Mouse (Mus musculus): ENCODE measurements around the gene Ms4a3. TPM values are rescaled to one million over a fixed set of nuclear protein-coding genes. Genes with fewer than 3 reads are reported as not detected.

Ms4a3 gene
- total RNA-seq, 2 experiments from 2014 or later, result not detected

DNA sequence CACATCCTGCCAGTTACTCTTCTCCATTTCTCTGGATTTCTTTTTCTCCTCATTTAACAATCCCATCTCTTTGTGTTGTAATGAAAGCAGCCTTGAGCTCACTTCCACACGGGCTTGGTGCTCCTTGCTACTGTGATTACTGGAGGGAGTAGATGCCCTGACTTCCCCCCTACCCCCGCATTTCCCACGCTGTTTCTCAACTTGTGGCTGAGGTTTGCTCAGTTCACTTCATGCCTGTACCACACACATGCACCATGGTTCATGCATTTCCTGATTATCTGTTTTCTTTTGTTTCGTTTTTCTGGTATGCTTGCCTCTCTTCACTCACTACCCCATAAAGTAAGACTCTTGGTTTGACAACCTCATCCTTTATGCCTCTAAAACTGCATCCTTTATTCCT, 51.4 kb downstream of the Ms4a3 start:
- DNase-seq, result no peak

Other genes starting within 250 kb of the Ms4a3 start
- gene Ms4a4c, start 236.1 kb downstream of the Ms4a3 start, total RNA-seq (2021), result not detected
- gene Ms4a4b, start 197.3 kb downstream of the Ms4a3 start, total RNA-seq (2021), result 1 to 10 TPM in 1 of 2 experiments, under 1 TPM in 1; 0.95 to 1.0 TPM
- gene Ms4a6c, start 171.5 kb downstream of the Ms4a3 start, total RNA-seq (2021), result 1 to 10 TPM; 3.5 to 3.8 TPM
- not detected for gene Gm8369, start 154.9 kb downstream of the Ms4a3 start, total RNA-seq (2021)
- gene Ms4a6b, start 124.3 kb downstream of the Ms4a3 start, total RNA-seq (2021), result 1 to 10 TPM; 2.5 to 3.1 TPM
- under 1 TPM; 0.56 to 0.60 TPM for gene Ms4a4d, start 104.0 kb downstream of the Ms4a3 start, total RNA-seq (2021)
- gene Ms4a6d, start 36.0 kb downstream of the Ms4a3 start, total RNA-seq (2021), result under 1 TPM; 0.69 to 0.72 TPM
- gene Ms4a2, start 17.1 kb downstream of the Ms4a3 start, total RNA-seq (2021), result under 1 TPM; 0.36 to 0.38 TPM
- not detected for gene Oosp2, start 19.7 kb upstream of the Ms4a3 start, total RNA-seq (2021)
- gene Oosp1, start 50.3 kb upstream of the Ms4a3 start, total RNA-seq (2021), result not detected
- not detected for gene Oosp3, start 56.2 kb upstream of the Ms4a3 start, total RNA-seq (2021)
- not detected for gene Gif, start 106.7 kb upstream of the Ms4a3 start, total RNA-seq (2021)
- 10 to 100 TPM; 88.3 to 89.9 TPM for gene Mrpl16, start 129.5 kb upstream of the Ms4a3 start, total RNA-seq (2021)
- gene Stx3, start 178.6 kb upstream of the Ms4a3 start, total RNA-seq (2021), result 1 to 10 TPM; 5.4 to 6.1 TPM
- gene Olfr1417, start 198.4 kb upstream of the Ms4a3 start, total RNA-seq (2021), result not detected
- gene Olfr1418, start 220.2 kb upstream of the Ms4a3 start, total RNA-seq (2021), result not detected
- gene Olfr1419, start 234.3 kb upstream of the Ms4a3 start, total RNA-seq (2021), result not detected
- gene Olfr1420, start 245.7 kb upstream of the Ms4a3 start, total RNA-seq (2021), result not detected